Mouse (Mus musculus): ENCODE results near the gene Phactr1. TPM values are rescaled to one million over a fixed set of nuclear protein-coding genes. Genes with fewer than 3 reads are reported as not detected.

Phactr1 gene
- polyA plus RNA-seq (2015; fragmentation: Illumina TruSeq; extraction: RNeasy Lipid Tissue Mini Kit (QIAGEN cat#74804); ENCODE audit: low read depth, low replicate concordance), result 254 TPM

GRCm38 (mm10) chr13:42680391-42680994 lies at the start of gene Phactr1:
TSS of gene Phactr1 (plus strand) at chr13:42680623.

GRCm38 (mm10) chr13:43171020-43171710 lies 490.7 kb downstream of the Phactr1 start, which contains the start of gene Tbc1d7:
TSS of gene Tbc1d7 (minus strand) at chr13:43171501.

Measured in brain, adult 10 weeks (tissue).